Mouse (Mus musculus) kidney, adult 18-20 months (tissue): ENCODE measurements around the gene Klk7.

ENCODE experiments used
- DNase-seq: peaks from one replicate; pipeline ENCODE4 v3.0.0; 2021

Klk7 gene

DNA sequence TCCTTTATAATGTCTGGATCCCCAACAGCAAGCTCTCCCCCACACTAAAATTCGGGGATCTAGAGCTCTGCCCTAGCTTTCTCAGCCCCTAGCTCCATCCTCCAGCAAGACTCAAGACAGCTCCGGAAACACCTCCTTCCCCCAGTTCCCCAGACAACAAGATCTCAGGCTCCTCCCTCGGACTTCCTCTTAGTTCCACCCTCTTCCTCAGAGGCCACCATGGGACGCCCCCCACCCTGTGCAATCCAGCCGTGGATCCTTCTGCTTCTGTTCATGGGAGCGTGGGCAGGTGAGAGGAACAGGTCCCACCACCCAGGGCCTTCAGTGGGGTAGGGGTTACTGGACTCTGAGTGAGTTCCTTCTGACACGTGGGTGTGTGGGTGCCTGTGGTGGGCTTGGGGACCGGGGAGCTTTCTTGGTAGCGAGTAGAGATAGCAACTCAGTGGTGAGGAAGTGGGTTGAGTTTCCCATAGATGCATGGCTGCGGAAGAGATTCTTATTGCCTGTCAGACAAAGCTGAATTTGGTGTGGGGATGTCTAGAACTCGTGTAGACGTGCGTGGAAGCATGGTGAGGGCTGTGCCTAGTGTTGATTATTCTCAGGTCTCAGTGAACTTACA lies 13.1 kb upstream of the Klk7 start:
- DNase-seq, result no peak

- DNase-seq, result no peak
Measured at GRCm38 (mm10) chr7:43799876-43800275, 11.2 kb upstream of the Klk7 start.

DNA sequence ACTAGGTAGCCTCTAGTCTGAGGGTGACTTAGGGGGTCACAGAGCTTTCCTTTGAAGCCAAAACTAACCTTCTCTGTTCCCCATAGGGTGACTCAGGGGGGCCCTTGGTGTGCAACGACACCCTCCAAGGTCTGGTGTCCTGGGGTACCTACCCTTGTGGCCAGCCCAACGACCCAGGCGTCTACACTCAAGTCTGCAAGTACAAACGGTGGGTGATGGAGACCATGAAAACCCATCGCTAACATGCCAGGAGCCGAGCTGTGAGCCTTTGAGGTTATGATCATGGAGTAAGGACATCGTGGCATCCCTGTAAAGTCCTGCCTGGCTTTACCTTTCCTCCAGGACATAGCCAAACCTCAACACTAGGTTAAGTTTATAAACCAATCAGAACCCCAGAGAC lies 4.1 kb downstream of the Klk7 start:
- no peak for DNase-seq

GRCm38 (mm10) chr7:43816746-43817145 lies 5.7 kb downstream of the Klk7 start:
- DNase-seq, result no peak

DNA sequence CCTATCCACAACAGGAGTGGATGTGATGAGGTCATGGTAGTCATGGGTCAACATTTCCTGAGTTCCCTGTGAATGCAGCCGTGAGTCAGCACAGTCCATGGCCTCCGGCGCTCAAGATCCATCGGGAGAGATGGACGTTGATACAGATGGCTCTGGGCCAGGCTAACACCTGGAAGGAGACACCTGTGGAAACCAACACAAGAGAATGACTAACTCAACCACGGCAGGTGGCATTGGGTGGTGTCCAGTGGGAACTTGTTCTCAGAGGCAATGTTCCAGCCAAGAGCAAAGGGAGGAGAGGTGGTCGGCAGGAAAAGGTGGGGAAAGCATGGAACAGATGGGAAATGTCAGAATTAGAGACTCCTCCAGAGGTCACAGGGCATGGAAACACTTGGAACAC lies 10.5 kb downstream of the Klk7 start:
- DNase-seq, result no peak

DNA sequence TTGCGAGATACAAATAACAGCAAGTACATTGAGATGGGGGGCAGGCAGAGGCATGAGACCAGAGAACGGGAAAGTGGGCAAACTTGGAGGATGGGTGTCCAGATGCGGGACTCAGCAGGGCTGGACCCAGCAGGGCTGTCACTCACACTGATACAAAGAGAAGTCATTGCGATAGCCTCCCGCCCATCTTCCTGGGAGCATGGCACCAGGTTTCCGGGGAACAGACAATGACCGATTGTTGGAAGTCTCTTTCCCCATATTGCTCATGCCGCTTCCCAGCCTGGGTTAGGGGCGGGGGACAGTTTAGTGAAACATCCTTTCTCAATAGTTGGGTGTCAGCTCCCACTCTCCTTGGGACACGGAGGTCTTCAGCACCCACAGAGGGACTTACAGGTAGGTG lies 13.1 kb downstream of the Klk7 start, which contains the start of gene Klk6:
TSS of gene Klk6 (plus strand) at position 301 of the 400 bp plus-strand sequence.
- DNase-seq, result no peak

- no peak for DNase-seq
Measured at GRCm38 (mm10) chr7:43826056-43826455, 15.0 kb downstream of the Klk7 start.

DNA sequence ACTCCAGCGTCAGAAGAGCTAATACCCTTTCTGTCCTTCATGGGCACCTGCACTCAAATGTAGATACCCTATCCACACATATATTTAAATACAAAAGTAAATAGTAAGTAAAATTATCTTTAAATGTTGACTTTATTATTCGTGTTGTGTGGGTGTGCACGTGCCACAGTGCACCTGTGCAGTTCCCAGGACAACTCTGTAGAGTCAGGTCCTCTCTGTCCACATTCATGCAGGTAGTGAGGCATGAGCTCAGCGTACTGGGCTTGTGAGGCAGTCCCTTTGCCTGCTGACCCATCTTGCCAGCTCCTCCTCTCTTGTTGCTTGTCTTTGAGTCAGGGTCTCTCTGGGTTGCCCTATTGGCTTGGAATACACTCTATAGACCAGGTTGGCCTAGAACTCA lies 16.6 kb downstream of the Klk7 start:
- no peak for DNase-seq

GRCm38 (mm10) chr7:43829006-43829405 lies 17.9 kb downstream of the Klk7 start:
- no peak for DNase-seq

GRCm38 (mm10) chr7:43841701-43842100 lies 30.6 kb downstream of the Klk7 start, which contains the start of gene Klk5:
Gene Klk5, plus strand, starts transcription at chr7:43841971.
- no peak for DNase-seq

GRCm38 (mm10) chr7:43843801-43844200 lies 32.7 kb downstream of the Klk7 start:
- DNase-seq, result no peak

- no peak for DNase-seq
Measured at GRCm38 (mm10) chr7:43851616-43852015, 40.5 kb downstream of the Klk7 start.

DNA sequence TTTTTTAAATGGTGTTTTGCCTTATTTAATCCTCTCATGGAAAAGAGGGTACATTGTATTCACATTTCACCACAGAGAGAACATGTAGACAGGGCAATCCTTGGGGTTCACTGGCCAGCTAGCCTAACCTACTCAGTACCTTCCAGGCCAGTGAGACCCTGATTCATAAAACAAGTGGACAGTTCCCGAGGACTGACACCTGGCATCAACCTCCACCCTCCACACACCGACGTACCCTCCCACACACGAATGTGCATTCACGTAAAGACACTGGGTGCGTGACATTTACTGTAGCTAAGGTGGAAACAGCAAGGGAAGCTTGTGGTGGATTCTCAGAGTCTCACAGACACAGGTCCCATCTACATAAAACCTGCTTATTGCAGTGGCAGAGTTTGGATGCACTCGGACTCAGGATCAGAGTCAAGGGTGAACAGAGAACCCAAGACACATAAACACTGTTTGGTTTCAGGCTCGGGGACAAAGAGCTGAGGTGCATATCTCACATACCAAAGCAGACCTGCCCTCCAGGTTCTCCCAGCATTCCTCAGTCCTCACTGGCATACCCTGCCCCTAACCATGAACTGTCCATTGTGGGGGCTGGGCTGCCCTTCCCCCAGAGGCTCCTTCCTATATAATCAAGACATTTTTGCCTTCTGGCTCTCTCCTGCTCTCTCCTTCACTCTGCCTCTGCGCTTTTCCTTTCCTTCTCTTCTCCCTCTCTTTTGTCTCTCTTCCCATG lies 43.7 kb downstream of the Klk7 start:
- DNase-seq, result no peak

DNA sequence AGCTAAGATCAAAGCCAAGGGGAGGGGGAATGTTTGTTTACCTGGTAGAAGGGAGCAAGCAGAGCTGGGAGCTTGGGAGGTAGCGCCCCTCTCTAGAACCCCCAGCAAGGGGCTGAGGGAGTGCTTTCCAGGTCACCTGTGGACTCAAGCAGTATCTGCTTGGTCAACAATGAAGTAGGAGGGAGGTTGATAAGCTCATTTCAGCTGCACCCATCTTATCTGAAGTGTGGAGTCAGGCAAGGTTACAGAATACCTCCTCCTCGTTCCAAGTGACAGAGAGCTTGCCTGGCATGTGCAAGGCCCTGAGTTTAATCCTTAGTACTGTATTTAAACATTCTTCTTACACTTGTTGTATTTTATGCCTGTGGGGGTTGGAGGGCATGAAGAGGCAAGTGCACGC lies 44.6 kb downstream of the Klk7 start:
- no peak for DNase-seq

DNA sequence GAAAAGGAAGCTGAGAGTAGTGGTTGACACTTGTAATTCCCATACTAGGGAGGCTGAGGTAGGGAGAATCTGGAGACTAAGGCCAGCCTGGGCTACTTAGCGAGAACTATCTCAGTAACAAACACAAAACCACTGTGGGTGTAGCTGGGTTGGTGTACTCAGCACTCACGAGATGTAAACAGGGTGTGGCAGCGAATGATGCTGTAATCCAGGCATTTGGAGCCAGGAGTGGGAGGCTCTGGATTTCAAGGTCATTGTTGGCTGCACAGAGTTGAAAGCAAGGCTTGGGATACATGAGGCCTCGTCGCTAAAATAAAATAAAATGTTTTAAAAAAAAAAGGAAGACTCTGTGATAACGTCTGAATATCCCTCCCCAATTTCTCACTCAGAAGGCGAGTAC lies 45.2 kb downstream of the Klk7 start:
- DNase-seq, result no peak

- no peak for DNase-seq
Measured at GRCm38 (mm10) chr7:43857501-43857900, 46.4 kb downstream of the Klk7 start.

- DNase-seq, result no peak
Measured at GRCm38 (mm10) chr7:43860411-43860810, 49.3 kb downstream of the Klk7 start.
